Mouse (Mus musculus) gastrocnemius, postnatal 36 days (tissue): ENCODE data around the gene Gdpd5. TPM values are rescaled to one million over a fixed set of nuclear protein-coding genes. Genes with fewer than 3 reads are reported as not detected.

Experiments
- DNase-seq, 2 experiments: peaks; one replicate each; pipeline ENCODE4 v3.0.0; 2022
- intact Hi-C: fragments of 180-260 bp; cut with DNase I; formaldehyde crosslinking; loops from one replicate; pipeline ENCODE4 v1.15.1; 2025
- long read RNA-seq, 2 experiments: library from polyadenylated mRNA; stranded (forward); transcript quantifications; one replicate each; pipeline ENCODE4 v2.0.0; 2021
- total RNA-seq, 2 experiments: library from RNA; stranded (reverse); gene quantifications; 2 replicates each; pipeline ENCODE4 v1.2.3; 2021

The Gdpd5 gene
- total RNA-seq = 1 to 10 TPM; 2.6 to 4.6 TPM
- long read RNA-seq, experiment 1, partial matches to known transcripts = 1 of 1 reads
- long read RNA-seq, experiment 1, other reads (novel, unspliced or antisense) = 0 of 1 reads
- long read RNA-seq, experiment 2, partial matches to known transcripts = 2 of 2 reads
- long read RNA-seq, experiment 2, other reads (novel, unspliced or antisense) = 0 of 2 reads

- intact Hi-C loops = no loop called here
- DNase-seq = peak; percentile 99 to 100
These were observed at the start of gene Gdpd5 for GRCm38 (mm10) chr7:99381214-99382087. Gdpd5 (plus strand) TSS chr7:99381414.

DNA sequence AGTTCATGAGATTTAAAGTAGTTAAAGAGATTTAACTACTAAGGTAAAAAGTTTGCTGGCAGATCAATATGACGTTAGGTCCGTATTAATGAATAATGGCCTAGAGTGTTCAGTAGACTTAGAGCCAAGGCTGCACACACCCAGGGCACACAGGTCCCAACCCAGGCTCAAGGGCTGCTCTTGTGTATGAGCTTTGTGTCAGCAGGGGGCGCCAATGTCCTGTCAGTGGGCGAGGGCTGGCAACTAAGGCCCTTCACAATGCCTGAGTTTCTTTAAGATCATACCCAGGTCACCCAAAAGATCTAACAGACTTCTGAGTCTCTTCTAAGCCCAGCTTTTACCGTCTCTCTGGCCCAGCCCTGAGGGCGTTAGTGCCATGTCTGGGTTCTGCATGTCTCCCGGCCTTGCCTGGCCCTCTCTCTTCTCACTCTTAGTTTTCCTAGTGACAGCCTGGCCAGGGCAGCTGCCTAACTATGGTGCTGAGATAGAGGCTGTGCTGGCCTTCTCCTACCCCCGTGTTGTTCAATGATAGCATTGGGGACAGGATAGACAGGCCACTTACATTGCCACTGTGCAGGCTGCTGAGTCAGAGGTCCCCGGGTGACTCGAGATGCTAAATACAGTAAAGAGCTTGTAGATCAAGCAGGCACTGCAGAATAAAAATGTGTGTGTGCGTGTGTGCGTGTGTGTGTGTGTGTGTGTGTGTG lies 48.3 kb upstream of the Gdpd5 start:
- intact Hi-C loops = loop anchor here (1.0 to 2.0 kb wide), 2 partner anchors 32 to 120 kb away; no protein-coding TSS in a partner anchor
- peak; percentile 81 to 85 for DNase-seq

- DNase-seq = no peak
- intact Hi-C loops = no loop called here
These were observed 40.5 kb upstream of the Gdpd5 start for GRCm38 (mm10) chr7:99340736-99341135.

GRCm38 (mm10) chr7:99343577-99343976 lies 37.6 kb upstream of the Gdpd5 start:
- intact Hi-C loops = no loop called here
- no peak for DNase-seq

DNA sequence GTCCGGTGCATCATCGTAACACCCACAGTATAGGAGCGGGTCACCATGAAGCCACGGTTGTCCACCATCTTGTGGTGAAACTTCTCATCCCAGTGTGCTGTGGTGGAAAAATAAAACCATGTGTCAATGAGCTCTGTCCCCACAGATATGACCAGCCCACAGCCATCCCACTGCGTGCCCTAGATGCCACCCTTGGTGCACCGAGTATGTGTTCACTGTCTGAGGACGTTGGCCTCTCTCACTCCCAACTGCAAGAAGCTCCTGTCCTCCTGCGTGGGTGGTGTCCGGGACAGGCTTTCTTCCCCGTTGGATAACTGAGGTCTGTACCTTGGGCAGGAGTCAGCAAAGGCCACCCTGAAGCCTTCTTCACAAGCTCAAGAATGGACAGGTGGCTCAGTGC lies 33.9 kb upstream of the Gdpd5 start:
- intact Hi-C loops = no loop called here
- DNase-seq = no peak

DNA sequence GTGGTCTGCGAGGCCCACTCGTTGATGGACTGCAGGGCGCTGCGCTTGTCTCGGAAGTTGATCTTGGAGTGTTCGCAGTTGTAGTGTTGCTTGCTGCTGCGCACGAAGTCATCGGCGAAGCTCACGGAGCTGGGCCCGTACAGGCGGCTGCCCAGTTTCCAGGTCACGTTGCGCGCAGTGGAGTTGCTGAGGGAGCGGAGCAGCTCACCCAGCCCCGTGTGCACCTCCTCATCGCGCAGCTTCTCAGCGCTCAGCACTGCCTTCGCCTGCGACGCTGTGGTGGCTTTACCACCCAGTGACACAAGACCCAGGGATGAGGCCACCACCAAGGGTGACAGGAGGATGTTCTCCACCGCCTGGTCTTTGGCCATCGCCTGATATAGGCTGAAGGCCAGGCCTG lies 32.3 kb upstream of the Gdpd5 start:
- intact Hi-C loops = no loop called here

DNA sequence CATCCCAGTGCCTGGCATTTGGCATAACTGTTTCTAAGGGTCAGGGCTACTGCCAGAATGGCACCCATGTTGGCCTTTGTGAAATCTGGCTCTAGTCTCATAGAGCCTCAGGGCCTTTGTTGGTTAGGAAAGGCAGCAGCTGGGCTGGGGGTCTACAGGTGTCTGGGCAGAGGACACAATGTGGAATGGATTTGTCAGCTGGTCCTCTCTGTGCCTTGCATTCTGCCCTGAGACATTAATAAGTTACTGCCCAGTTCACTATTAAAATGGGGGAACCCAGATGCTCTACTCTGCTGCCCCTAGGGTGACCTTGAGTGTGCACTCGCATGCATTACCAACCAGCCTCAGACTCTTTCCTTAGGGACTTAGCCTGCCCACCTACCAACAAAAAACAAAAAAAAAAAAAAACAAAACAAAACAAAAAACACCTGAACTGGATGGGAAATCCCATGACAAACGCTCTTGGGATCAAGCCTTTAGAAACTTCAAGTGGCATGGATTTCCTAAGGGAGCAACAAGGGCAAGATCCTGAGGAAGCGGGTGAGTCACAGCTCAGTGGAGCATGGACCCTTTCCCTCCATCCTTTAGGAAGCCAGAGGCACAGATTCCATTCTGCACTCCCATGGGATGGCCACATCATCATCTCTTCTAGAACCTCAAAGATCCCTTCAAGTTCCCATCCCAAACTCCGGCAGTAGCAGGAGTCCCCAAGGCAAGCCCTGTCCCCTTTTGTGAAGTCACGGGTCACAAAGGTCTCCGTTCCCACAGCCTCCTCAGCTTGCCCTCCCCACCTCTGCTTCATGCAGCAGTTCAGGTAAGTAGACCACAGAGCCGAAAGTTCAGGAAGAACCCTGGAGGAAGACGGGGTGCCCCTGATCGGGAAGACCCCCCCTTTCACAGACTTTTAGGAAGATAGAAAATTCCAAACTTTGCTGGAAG lies 31.2 kb upstream of the Gdpd5 start:
- intact Hi-C loops = no loop called here
- DNase-seq = no peak

More for the DNA sequence above, 32.3 kb upstream of the Gdpd5 start:
- DNase-seq = no peak

DNA sequence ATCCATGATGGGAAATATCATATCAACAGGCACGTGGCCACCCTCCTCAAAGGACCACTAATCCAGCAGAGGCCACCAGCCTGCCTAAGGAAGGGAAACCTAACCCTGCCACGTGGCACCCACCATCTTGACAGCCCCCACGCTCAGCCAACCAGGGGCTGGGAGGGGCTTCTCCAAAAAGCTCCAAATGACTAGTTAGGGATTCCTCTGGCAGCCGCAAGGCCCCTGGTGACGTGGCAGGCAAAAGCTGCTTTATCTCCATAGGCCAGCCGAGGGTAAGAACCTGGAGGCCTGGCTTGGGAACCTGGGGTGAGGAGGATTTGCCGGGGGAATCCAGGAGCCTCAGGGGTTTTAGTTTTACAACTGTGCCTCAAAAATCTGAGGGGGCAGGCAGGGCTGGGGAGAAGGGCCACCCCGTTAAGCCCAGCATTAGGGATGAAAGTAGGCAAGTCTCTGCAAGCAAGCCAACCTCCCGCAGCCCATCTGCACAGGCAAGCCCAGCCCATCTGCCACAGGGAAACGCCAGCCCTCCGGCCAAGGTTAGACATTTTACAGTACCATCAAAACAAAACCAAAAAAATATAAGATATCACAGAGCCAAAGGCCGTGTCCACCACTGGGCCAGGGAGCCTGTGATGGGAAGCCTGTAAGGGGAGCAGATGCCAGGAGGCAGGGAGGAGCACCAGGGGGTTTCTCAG lies 30.0 kb upstream of the Gdpd5 start:
- intact Hi-C loops = no loop called here
- peak in 1 of 2 experiments; percentile 46 for DNase-seq

DNA sequence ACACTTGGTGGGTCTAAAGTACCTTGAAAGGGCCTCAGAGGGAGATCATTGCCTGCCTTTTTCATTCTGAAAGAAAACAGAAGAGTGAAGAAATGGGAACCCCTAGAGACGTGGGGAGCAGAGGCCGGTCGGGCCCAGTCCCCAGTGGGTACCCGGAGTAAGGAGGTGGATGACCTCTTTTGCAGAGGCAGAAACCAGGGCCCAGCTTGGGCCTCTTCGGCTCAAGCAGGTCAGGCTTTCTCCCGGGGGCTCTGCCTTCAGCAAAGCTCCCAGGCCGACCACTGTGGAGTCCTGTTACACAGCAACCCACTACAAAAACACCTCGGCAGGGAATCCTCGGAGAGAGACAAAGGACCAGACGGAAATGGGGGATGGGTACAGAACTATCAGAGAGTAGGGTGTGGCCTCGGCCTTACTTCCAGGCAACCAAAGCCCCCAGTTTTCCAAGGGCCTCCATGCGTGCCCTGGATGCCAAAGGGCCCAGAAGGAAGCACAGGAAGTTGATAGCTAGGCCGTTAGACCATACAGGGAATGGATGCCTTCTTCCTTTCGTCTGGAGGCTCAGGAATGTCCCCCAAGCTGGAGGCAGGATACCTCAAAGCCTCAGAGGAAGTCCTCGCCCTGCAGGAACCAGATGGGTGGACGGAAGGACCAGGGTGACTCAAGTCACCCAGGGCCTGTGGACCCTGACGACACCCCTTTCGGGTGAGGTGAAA lies 29.3 kb upstream of the Gdpd5 start:
- DNase-seq = no peak
- intact Hi-C loops = no loop called here

DNA sequence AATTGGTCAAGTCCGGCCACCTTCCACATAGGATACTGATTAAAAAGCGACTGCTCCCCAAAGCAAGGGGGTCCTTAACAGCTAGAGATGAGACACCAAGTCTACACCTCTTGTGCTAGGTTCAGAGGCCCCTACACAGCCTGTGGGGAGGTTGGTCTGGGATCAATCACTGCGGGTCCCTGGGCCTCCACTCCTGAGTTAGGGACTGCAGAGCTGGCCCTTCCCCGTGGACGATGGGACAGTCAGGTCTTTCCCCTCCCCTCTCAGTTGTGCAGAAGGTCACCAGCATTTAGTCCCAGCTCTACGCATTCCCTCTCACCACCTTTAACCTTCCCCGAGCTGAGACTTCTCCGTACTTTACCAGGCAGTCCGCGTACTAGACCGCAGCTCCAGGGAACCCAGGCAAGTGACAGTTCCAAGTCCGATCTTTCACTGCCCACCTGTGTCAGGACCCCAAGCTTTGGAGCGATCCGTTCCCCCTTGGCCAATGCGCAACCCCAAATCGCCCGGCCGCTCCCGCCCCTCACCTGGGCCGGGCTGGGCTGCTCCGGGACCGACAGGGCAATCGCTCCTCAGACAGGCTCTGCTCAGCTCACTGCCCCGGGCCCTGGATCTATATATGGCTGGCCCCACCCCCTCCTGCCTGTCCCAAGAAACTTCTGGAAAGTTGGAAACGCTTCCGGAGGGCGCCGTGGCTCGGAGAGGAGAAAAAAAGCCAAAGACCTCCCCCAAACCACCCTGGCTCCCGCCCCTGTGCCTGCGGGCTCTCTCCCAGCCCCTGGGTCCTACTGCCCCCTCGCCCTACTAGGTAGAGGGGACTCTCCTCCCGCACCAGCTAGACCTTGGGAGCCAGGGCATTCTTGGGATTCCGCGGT lies 28.5 kb upstream of the Gdpd5 start, which contains the start of gene Serpinh1:
Gene Serpinh1, minus strand, starts transcription at position 714 of the 875 bp plus-strand sequence.
- intact Hi-C loops = no loop called here

GRCm38 (mm10) chr7:99355731-99356131 lies 25.5 kb upstream of the Gdpd5 start:
- DNase-seq = peak; percentile 61 to 76
- intact Hi-C loops = no loop called here

More for the DNA sequence above, 28.5 kb upstream of the Gdpd5 start, which contains the start of gene Serpinh1:
- DNase-seq = peak; percentile 82 to 89

GRCm38 (mm10) chr7:99356244-99356930 lies 24.8 kb upstream of the Gdpd5 start:
- intact Hi-C loops = no loop called here

GRCm38 (mm10) chr7:99357201-99357600 lies 24.0 kb upstream of the Gdpd5 start:
- DNase-seq = no peak
- intact Hi-C loops = no loop called here

More at GRCm38 (mm10) chr7:99356244-99356930, 24.8 kb upstream of the Gdpd5 start:
- DNase-seq = peak; percentile 40 to 52

DNA sequence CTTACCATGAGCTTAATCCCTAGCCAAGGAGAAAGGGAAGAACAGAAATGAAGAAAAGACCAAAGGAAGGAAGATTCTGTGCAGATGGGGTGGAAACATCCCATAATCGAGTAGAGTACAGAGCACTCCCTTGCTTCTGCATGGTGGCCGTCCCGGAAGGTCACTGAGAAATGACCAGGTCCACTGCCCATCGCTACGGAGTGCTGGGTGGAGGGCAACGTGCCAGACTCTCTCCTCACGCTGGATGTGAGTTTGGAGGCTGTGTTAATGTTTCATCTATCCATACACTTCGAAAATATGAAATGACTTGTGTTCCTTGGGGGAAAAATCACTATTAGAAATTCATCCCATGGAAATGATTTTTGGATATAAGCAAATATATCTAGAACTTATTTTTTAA lies 22.8 kb upstream of the Gdpd5 start:
- no peak for DNase-seq
- intact Hi-C loops = no loop called here

DNA sequence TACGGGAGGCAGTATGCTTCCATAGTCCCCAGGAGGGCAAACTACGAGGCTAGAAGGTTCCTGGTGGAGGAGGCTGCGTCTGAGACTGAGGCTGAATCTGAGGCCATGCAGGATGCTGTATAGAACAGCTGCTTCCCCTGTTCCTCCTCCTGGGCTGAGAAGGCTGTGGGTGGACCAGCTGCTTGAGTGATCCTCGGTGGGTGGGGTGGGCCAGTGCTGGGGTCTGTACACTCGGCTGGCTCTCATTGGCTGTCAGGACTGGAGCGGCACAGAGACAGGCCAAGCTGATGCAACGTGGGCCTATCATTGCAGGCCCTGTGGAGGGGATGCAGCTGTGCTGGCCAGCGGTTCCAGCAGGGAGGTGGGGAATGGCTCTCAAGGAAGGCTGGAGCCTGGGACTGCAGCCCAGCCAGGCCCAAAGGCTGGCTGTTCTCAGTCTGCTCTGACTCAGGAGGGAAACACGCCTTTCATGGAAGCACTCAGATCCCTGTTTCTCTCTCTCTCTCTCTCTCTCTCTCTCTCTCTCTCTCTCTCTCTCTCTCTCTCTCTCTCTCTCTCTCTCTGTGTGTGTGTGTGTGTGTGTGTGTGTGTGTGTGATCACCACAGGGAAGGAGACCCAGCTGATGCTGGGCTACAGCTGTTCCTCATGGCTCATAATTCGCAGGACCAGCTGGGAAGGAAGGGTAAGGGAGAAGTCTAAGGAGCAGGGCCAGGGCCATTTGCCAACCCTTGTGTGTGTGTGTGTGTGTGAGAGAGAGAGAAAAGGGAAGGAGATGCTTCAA lies 21.0 kb upstream of the Gdpd5 start:
- DNase-seq = peak; percentile 72 to 88
- intact Hi-C loops = no loop called here

GRCm38 (mm10) chr7:99360803-99361414 lies 20.3 kb upstream of the Gdpd5 start:
- intact Hi-C loops = no loop called here
- DNase-seq = peak in 1 of 2 experiments; percentile 13
